Comparison of ENCODE assay signal across 18 mouse cellular contexts in the genomic region with DNA sequence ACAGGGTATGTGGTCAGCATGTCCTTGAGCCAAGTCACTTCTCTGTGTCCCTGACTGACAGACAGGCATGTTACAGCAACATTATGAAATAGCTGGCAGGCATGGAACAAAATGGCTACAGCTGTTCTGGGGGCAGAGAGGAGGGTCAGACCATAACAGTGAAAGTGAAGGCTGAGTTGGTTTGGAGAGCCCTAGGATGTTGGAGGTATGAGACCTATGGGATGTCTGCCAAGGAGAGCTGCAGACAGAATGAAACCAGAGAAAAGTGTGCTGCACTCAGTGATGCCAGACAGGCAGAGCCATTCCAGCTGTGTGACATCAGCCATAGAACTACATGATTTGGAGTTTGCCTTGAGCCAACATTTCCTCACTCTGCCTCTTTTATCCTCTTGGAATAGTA. TPM values are rescaled to one million over a fixed set of nuclear protein-coding genes. Genes with fewer than 3 reads are reported as not detected.
DNase-seq lines count a peak whose midpoint lies in the region; ATAC-seq and TF ChIP-seq lines count a peak whose summit lies in the region.
"Had no signal": no experiment of that assay in that cellular context is flagged by ENCODE, and none has a peak within 500 bp of the region (broad histone marks: within the 10 kb centered on the region; RNA-seq: fewer than 3 reads in every experiment).

No protein-coding gene starts in this region.

- H3K4me1 ChIP-seq in embryonic facial prominence, embryonic 12.5 days = no peaks in the 10 kb centered on the region
- H3K4me1 ChIP-seq in embryonic facial prominence, embryonic 10.5 days = no peaks in the 10 kb centered on the region
- H3K4me1 ChIP-seq in lung, embryonic 14.5 days (ENCODE audit: insufficient read depth) = no peaks in the 10 kb centered on the region
- no peaks in the 10 kb centered on the region for H3K4me1 ChIP-seq in heart, embryonic 15.5 days (replicated peaks)
- H3K4me1 ChIP-seq: limb, embryonic 15.5 days had no signal

- no peaks in the 10 kb centered on the region for H3K27me3 ChIP-seq in embryonic facial prominence, embryonic 12.5 days
- H3K27me3 ChIP-seq in embryonic facial prominence, embryonic 10.5 days (replicated peaks; ENCODE audit: low read depth, poor library complexity, severe bottlenecking) = no peaks in the 10 kb centered on the region
- no peaks in the 10 kb centered on the region for H3K27me3 ChIP-seq in lung, embryonic 14.5 days (ENCODE audit: insufficient read depth, low read length)
- H3K27me3 ChIP-seq in heart, embryonic 15.5 days = no peaks in the 10 kb centered on the region
- H3K27me3 ChIP-seq: limb, embryonic 15.5 days; Patski had no signal

- H3K9ac ChIP-seq in embryonic facial prominence, embryonic 12.5 days = no peak overlapping the region
- H3K9ac ChIP-seq in lung, embryonic 14.5 days = no peak overlapping the region
- H3K9ac ChIP-seq in heart, embryonic 15.5 days = no peak overlapping the region
- H3K9ac ChIP-seq: limb, embryonic 15.5 days had no signal

- H3K36me3 ChIP-seq in embryonic facial prominence, embryonic 12.5 days = no peaks in the 10 kb centered on the region
- no peaks in the 10 kb centered on the region for H3K36me3 ChIP-seq in embryonic facial prominence, embryonic 10.5 days (replicated peaks)
- H3K36me3 ChIP-seq in lung, embryonic 14.5 days (ENCODE audit: insufficient read depth) = no peaks in the 10 kb centered on the region
- H3K36me3 ChIP-seq in heart, embryonic 15.5 days = no peaks in the 10 kb centered on the region
- H3K36me3 ChIP-seq: limb, embryonic 15.5 days had no signal

- H3K4me3 ChIP-seq in embryonic facial prominence, embryonic 12.5 days = no peak overlapping the region
- H3K4me3 ChIP-seq in embryonic facial prominence, embryonic 10.5 days = no peak overlapping the region
- no peak overlapping the region for H3K4me3 ChIP-seq in lung, embryonic 14.5 days (ENCODE audit: low read depth, low read length)
- no peak overlapping the region for H3K4me3 ChIP-seq in heart, embryonic 15.5 days
- H3K4me3 ChIP-seq: limb, embryonic 15.5 days had no signal

- no peaks in the 10 kb centered on the region for H3K9me3 ChIP-seq in embryonic facial prominence, embryonic 12.5 days
- H3K9me3 ChIP-seq in embryonic facial prominence, embryonic 10.5 days = no peaks in the 10 kb centered on the region
- H3K9me3 ChIP-seq in lung, embryonic 14.5 days (ENCODE audit: low read depth, low read length) = no peaks in the 10 kb centered on the region
- H3K9me3 ChIP-seq in heart, embryonic 15.5 days (replicated peaks) = no peaks in the 10 kb centered on the region
- H3K9me3 ChIP-seq: limb, embryonic 15.5 days had no signal

- H3K4me2 ChIP-seq in embryonic facial prominence, embryonic 12.5 days (replicated peaks) = no peak overlapping the region
- no peak overlapping the region for H3K4me2 ChIP-seq in lung, embryonic 14.5 days
- no peak overlapping the region for H3K4me2 ChIP-seq in heart, embryonic 15.5 days
- H3K4me2 ChIP-seq: limb, embryonic 15.5 days had no signal

- no peak for DNase-seq in embryonic facial prominence, embryonic 10.5 days (ENCODE audit: low spot score)
- DNase-seq in lung, embryonic 14.5 days = peak; percentile 69
- DNase-seq in lung, postnatal 25 days (ENCODE audit: low spot score) = no peak
- peak; percentile 25 for DNase-seq in NIH3T3 (ENCODE audit: low read depth)
- no peak for DNase-seq in thymus, postnatal 36 days
- DNase-seq in gastrocnemius, postnatal 10 days = no peak
- DNase-seq: cerebellum, adult 8-10 months; gastrocnemius, postnatal 14 days; kidney, adult 8-10 months; kidney, postnatal 36 days; right cerebral cortex, adult 18-20 months; thymus, adult 2 months had no signal

- 0 out of 2 replicates have a peak, but pooled peaks have one; percentile 35 for ATAC-seq in embryonic facial prominence, embryonic 12.5 days (ENCODE audit: insufficient number of reproducible peaks, insufficient read depth, low FRiP score, low TSS enrichment)
- peak; percentile 90 for ATAC-seq in lung, embryonic 14.5 days (ENCODE audit: insufficient read depth)
- peak; percentile 55; the same call in 1 of the 2 replicates for ATAC-seq in heart, embryonic 15.5 days (replicated peaks; ENCODE audit: insufficient number of reproducible peaks, insufficient read depth, low FRiP score, low read depth)
- ATAC-seq: activated CD4-positive, CD25-positive, alpha-beta regulatory T cell, adult 4 months; hindbrain, postnatal 0 days; Patski had no signal

- no peak overlapping the region for H3K27ac ChIP-seq in embryonic facial prominence, embryonic 12.5 days
- H3K27ac ChIP-seq in embryonic facial prominence, embryonic 10.5 days (replicated peaks) = no peak overlapping the region
- H3K27ac ChIP-seq in lung, embryonic 14.5 days (ENCODE audit: low read depth) = no peak overlapping the region
- peak overlapping the region; percentile 42 for H3K27ac ChIP-seq in heart, embryonic 15.5 days
- H3K27ac ChIP-seq: hindbrain, postnatal 0 days; limb, embryonic 15.5 days had no signal

- TF ChIP-seq CTCF in lung, embryonic 14.5 days (IDR thresholded peaks at IDR 0.05; ENCODE audit: low read depth) = no peak

RNA-seq across cellular contexts. Expression of gene Cetn3, which starts 28.0 kb away (rescaled TPM):
- polyA plus RNA-seq in embryonic facial prominence, embryonic 12.5 days (2016; fragmentation: Nextera tagmentation; extraction: Ambion mirVana) = 245 and 255 TPM in 2 replicates
- 206 and 249 TPM in 2 replicates for polyA plus RNA-seq in embryonic facial prominence, embryonic 10.5 days (2016; fragmentation: Nextera tagmentation; extraction: Ambion mirVana)
- polyA plus RNA-seq in lung, embryonic 14.5 days (2014; fragmentation: Nextera tagmentation; extraction: Ambion mirVana) = 255 and 261 TPM in 2 replicates
- 146 and 183 TPM in 2 replicates for polyA plus RNA-seq in heart, embryonic 15.5 days (2015; fragmentation: Nextera tagmentation; extraction: Ambion mirVana)
- total RNA-seq in gastrocnemius, postnatal 10 days (2021) = 10 to 100 TPM; 72.6 to 81.0 TPM

RNA-seq across cellular contexts. Expression of gene Mblac2, which starts 43.7 kb away (rescaled TPM):
- 7.2 and 7.9 TPM in 2 replicates for polyA plus RNA-seq in embryonic facial prominence, embryonic 12.5 days (2016; fragmentation: Nextera tagmentation; extraction: Ambion mirVana)
- polyA plus RNA-seq in embryonic facial prominence, embryonic 10.5 days (2016; fragmentation: Nextera tagmentation; extraction: Ambion mirVana) = 3.6 and 4.3 TPM in 2 replicates
- polyA plus RNA-seq in lung, embryonic 14.5 days (2014; fragmentation: Nextera tagmentation; extraction: Ambion mirVana) = 5.3 and 5.7 TPM in 2 replicates
- 6.6 and 8.6 TPM in 2 replicates for polyA plus RNA-seq in heart, embryonic 15.5 days (2015; fragmentation: Nextera tagmentation; extraction: Ambion mirVana)
- 1 to 10 TPM; 1.7 to 1.8 TPM for total RNA-seq in gastrocnemius, postnatal 10 days (2021)

RNA-seq across cellular contexts. Expression of gene Polr3g, which starts 44.1 kb away (rescaled TPM):
- polyA plus RNA-seq in embryonic facial prominence, embryonic 12.5 days (2016; fragmentation: Nextera tagmentation; extraction: Ambion mirVana) = 17.2 and 17.5 TPM in 2 replicates
- 20.1 and 24.7 TPM in 2 replicates for polyA plus RNA-seq in embryonic facial prominence, embryonic 10.5 days (2016; fragmentation: Nextera tagmentation; extraction: Ambion mirVana)
- polyA plus RNA-seq in lung, embryonic 14.5 days (2014; fragmentation: Nextera tagmentation; extraction: Ambion mirVana) = 13.6 and 15.1 TPM in 2 replicates
- 13.0 and 15.2 TPM in 2 replicates for polyA plus RNA-seq in heart, embryonic 15.5 days (2015; fragmentation: Nextera tagmentation; extraction: Ambion mirVana)
- total RNA-seq in gastrocnemius, postnatal 10 days (2021) = 1 to 10 TPM; 1.0 to 1.1 TPM

Comparison
In these comparisons a context has a peak if more than half of its experiments do, and no peak if none do; other contexts are left out.
1. DNase-seq: peak in lung, embryonic 14.5 days (single experiment) and NIH3T3 (single experiment); none in embryonic facial prominence, embryonic 10.5 days (single experiment), lung, postnatal 25 days (single experiment), thymus, postnatal 36 days (0 of 2) and gastrocnemius, postnatal 10 days (single experiment).
2. ATAC-seq: peak in every context shown above with its lines; median percentile 90 in lung, embryonic 14.5 days; 55 in heart, embryonic 15.5 days; 35 in embryonic facial prominence, embryonic 12.5 days.